Mouse (Mus musculus) midbrain, embryonic 14.5 days (tissue): ENCODE data around the gene Clps. TPM values are rescaled to one million over a fixed set of nuclear protein-coding genes. Genes with fewer than 3 reads are reported as not detected.

Source experiments
- ATAC-seq: fragments of 200-750 bp; cut with Nextera tagmentation; 2 replicates; pipeline ENCODE4 v1.8.0; 2017; ENCODE audit warnings: moderate number of reproducible peaks, moderate library complexity; ENCODE audit not compliant: low FRiP score, low TSS enrichment
- DNase-seq: peaks from one replicate; pipeline ENCODE4 v3.0.0-alpha.2; 2015
- H3K27ac ChIP-seq: fragments of 300-500 bp; sonication (generic); replicated peaks from 2 replicates; pipeline ENCODE4 v1.5.1; 2014; ENCODE audit warnings: mild to moderate bottlenecking, low read depth, low read length, moderate library complexity
- H3K27me3 ChIP-seq: fragments of 300-500 bp; sonication (generic); 2 replicates; pipeline ENCODE4 v1.6.1; 2014; ENCODE audit warnings: low read length, control low read depth, mixed read lengths; ENCODE audit not compliant: control insufficient read depth, insufficient read depth
- H3K36me3 ChIP-seq: fragments of 300-500 bp; sonication (generic); 2 replicates; pipeline ENCODE4 v1.6.1; 2014; ENCODE audit warnings: low read length, control low read depth; ENCODE audit not compliant: control insufficient read depth, insufficient read depth
- H3K4me1 ChIP-seq: fragments of 300-500 bp; sonication (generic); 2 replicates; pipeline ENCODE4 v1.6.1; 2014; ENCODE audit warnings: mild to moderate bottlenecking, antibody characterized with exemption, low read length, control low read depth; ENCODE audit not compliant: control insufficient read depth, insufficient read depth
- H3K4me2 ChIP-seq: fragments of 300-500 bp; sonication (generic); 2 replicates; pipeline ENCODE4 v1.6.1; 2014; ENCODE audit warnings: mild to moderate bottlenecking, low read length, moderate library complexity
- H3K4me3 ChIP-seq: fragments of 300-500 bp; sonication (generic); replicated peaks from 2 replicates; pipeline ENCODE4 v1.5.1; 2014; ENCODE audit warnings: low read depth, low read length
- H3K9ac ChIP-seq: fragments of 300-500 bp; sonication (generic); replicated peaks from 2 replicates; pipeline ENCODE4 v1.6.1; 2014; ENCODE audit warnings: mild to moderate bottlenecking, low read length, moderate library complexity
- H3K9me3 ChIP-seq: fragments of 300-500 bp; sonication (generic); 2 replicates; pipeline ENCODE4 v1.6.1; 2016; ENCODE audit warnings: low read length, control low read depth, mixed read lengths; ENCODE audit not compliant: control insufficient read depth
- WGBS: fragments of 180-500 bp; shearing (Covaris S2); extraction: QIAGEN DNeasy Blood & Tissue Kit; methylation state at CpG from one replicate; pipeline ENCODE4 v1.1.7; 2014; 5-methylcytosine and 5-hydroxymethylcytosine counted together
- microRNA-seq: library from miRNA; unstranded; fragments of <30 nt; microRNA quantifications from one replicate; pipeline ENCODE4, GENCODE M21; 2016
- polyA plus RNA-seq: library from polyadenylated mRNA; unstranded; fragments of >200 nt; fragmentation: Nextera tagmentation; extraction: Ambion mirVana; gene quantifications from 2 replicates; pipeline ENCODE4 v1.2.1, GENCODE M21; 2014

The Clps gene
- polyA plus RNA-seq, 1 experiment from 2014 or later = not detected

DNA sequence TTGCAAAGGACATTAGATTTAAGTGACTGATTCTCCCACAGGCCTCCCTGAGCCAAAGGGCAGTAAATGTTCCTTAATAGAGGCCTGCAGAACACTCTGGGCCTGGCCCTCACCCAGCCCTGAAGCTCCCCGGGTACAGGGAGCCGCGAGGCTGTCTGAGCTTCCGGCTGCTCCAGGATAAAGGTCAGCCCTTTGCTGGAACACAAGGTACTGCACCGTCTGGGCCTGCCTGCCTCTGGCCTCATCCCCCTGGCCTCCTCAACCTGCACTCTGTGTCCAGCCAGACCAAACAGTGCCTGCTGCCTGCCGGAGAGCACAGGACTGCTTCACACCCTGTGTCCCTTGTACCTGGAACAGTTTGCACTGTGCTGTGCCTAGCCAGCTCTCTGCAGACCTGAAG lies 47.9 kb downstream of the Clps start:
- no peak overlapping the region for H3K9ac ChIP-seq
- H3K4me3 ChIP-seq = no peak overlapping the region
- peaks cover 13% of the 10 kb centered on the region for H3K4me1 ChIP-seq
- H3K9me3 ChIP-seq = no peaks in the 10 kb centered on the region
- no peak for DNase-seq
- 0 out of 2 replicates have a peak, but pooled peaks cover 10% of the 10 kb centered on the region for H3K27me3 ChIP-seq
- H3K27ac ChIP-seq = no peak overlapping the region
- no peaks in the 10 kb centered on the region for H3K36me3 ChIP-seq
- ATAC-seq = no peak
- 51% methylated on average over 6 of the region's 6 CpGs for WGBS
- no peak overlapping the region for H3K4me2 ChIP-seq

DNA sequence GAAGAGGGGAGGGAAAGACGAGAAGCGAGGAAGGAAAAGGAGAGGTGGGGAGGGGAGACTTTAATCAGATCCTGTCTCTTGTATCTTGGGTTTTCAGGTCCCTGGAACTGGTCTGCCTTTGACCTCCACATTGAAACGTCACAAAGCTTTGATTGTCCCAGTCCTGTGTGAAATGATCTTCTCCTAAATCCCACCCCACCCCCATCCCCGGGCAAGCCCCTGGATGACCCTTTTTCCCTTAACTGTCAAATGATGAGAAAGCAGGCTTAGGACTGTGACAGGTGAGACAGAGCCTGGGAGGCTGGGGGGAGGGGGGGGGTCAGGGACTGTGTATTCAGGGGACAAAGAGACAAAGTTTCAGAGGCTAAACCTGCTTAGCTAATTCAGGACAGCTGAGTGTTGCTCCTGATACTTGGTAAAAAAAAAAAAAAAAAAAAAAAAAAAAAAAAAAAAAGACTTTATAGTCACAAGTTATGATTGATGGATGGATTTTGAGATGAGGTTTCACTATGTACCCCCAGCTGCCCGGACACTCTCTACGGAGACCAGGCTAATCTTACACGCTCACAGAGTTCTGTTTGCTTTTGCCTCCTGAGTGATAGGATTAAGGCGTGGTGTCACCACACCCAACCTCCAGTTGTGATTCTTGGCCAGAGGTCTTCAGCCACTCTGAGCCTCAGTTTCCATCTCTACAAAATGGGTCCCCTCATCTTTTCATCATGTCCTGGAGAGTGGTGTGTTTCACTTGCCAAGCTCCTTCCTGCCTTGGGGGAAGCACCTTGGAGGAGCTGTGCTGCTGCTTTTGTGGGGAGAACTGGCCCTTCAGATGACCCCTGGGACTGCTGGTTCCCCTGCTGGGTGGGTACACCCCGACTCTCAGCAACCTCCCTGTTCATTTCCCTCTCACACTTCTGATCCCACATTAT lies 48.7 kb downstream of the Clps start:
- no peak overlapping the region for H3K27ac ChIP-seq
- no peak overlapping the region for H3K4me2 ChIP-seq
- WGBS = 33% methylated on average over 9 of the region's 9 CpGs
- 0 out of 2 replicates have a peak, but pooled peaks cover 8% of the 10 kb centered on the region for H3K4me1 ChIP-seq
- H3K4me3 ChIP-seq = no peak overlapping the region
- 0 out of 2 replicates have a peak, but pooled peaks cover 5% of the 10 kb centered on the region for H3K27me3 ChIP-seq
- H3K36me3 ChIP-seq = no peaks in the 10 kb centered on the region
- ATAC-seq (no peak), DNase-seq (no peak)
- no peak overlapping the region; the same call in 1 of the 2 replicates for H3K9ac ChIP-seq
- H3K9me3 ChIP-seq = no peaks in the 10 kb centered on the region

DNA sequence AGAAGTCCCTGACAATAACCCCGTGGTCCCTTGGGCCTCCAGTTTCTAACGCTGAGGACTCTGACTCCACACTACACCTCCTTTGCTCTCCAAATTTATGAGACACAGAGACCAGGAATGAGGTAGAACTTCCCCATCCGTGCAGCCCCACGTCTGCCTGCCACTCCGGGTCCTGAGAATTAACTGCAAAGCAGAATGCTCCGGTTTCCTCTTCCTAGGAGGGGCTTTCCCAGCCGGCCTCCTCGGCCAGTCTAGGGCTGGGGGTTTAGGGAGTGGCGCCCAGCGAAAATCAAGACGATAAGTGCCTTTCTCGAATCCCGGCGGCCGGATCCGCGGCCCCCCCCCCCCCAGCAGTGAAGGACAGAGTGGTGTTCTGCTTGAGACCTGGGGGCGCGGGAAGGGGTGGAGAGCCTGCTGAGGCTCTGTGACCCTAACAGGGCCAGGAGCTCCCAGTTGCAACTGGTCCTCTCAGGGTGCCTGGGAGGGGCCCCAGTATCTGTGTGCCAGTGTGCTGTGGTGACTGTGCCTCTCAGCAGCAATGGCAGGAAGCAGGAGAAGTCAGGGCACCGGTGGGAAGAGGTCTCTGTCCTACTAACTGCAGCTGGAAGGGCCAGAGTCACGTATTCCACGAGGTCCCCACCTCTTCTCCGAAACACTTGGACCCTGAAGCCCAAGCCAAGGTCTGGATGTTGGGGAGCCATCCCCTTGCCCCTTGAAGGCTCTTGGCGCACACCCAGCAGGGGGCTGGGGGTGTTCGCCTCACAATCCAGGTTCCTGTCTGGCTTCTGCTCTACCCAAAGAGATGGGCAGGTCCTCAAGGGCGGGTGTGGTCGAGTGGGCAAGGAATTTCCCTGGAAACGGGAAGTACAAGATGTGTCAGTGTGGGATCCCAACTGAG lies 49.9 kb downstream of the Clps start:
- Histone ChIP-seq H3K27ac (no peak overlapping the region), H3K27me3 (0 out of 2 replicates have a peak, but pooled peaks cover 3% of the 10 kb centered on the region), H3K4me1 (0 out of 2 replicates have a peak, but pooled peaks cover 9% of the 10 kb centered on the region), H3K9me3 (no peaks in the 10 kb centered on the region), H3K9ac (no peak overlapping the region), H3K36me3 (no peaks in the 10 kb centered on the region), H3K4me2 (peak overlapping the region; percentile 31; the same call in 1 of the 2 replicates), H3K4me3 (no peak overlapping the region)
- DNase-seq (no peak), ATAC-seq (no peak)
- WGBS = 5% methylated on average over 28 of the region's 28 CpGs

Small RNA genes within 50 kb of the gene (microRNA-seq; reads per million reads assigned to microRNA genes)
- gene Gm25195 = not detected
- gene Mir6969 = not detected

Other genes starting within 250 kb of the Clps start
- gene Fance, start 247.2 kb downstream of the Clps start, polyA plus RNA-seq = 19.5 and 24.3 TPM in 2 replicates
- gene Rpl10a, start 232.3 kb downstream of the Clps start, polyA plus RNA-seq = 401 and 423 TPM in 2 replicates
- 0.78 and 1.7 TPM in 2 replicates for gene Tead3, start 209.9 kb downstream of the Clps start, polyA plus RNA-seq
- gene Tulp1, start 195.5 kb downstream of the Clps start, polyA plus RNA-seq = 1.4 and 1.5 TPM in 2 replicates
- gene Fkbp5, start 43.2 kb downstream of the Clps start, polyA plus RNA-seq = 11.6 and 22.2 TPM in 2 replicates
- not detected in 2 replicates for gene Armc12, start 30.0 kb downstream of the Clps start, polyA plus RNA-seq
- gene Clpsl2, start 11.4 kb downstream of the Clps start, polyA plus RNA-seq = not detected in 2 replicates
- gene Lhfpl5, start 14.9 kb upstream of the Clps start, polyA plus RNA-seq = 7.1 and 11.0 TPM in 2 replicates
- 101 and 125 TPM in 2 replicates for gene Srpk1, start 61.9 kb upstream of the Clps start, polyA plus RNA-seq
- 1.4 and 1.8 TPM in 2 replicates for gene Slc26a8, start 129.5 kb upstream of the Clps start, polyA plus RNA-seq
- 26.8 and 32.7 TPM in 2 replicates for gene Mapk14, start 130.6 kb upstream of the Clps start, polyA plus RNA-seq
- 2.1 TPM in 2 replicates for gene AC170998.1, start 165.3 kb upstream of the Clps start, polyA plus RNA-seq
- gene Mapk13, start 208.5 kb upstream of the Clps start, polyA plus RNA-seq = 0.19 and 0.61 TPM in 2 replicates
- gene Brpf3, start 240.3 kb upstream of the Clps start, polyA plus RNA-seq = 4.7 and 8.2 TPM in 2 replicates